Mouse (Mus musculus) ovary, postnatal 36 days (tissue): ENCODE measurements at regions not wholly inside any gene's neighbourhood (a gene's known extent, or its start where the extent isn't known, plus 50 kb on each side); places are given as distances from the start of the nearest gene placed in this dataset.

ENCODE experiments used
- DNase-seq: peaks from one replicate; pipeline ENCODE4 v3.0.0; 2022; ENCODE audit warnings: low spot score, mixed read lengths

DNA sequence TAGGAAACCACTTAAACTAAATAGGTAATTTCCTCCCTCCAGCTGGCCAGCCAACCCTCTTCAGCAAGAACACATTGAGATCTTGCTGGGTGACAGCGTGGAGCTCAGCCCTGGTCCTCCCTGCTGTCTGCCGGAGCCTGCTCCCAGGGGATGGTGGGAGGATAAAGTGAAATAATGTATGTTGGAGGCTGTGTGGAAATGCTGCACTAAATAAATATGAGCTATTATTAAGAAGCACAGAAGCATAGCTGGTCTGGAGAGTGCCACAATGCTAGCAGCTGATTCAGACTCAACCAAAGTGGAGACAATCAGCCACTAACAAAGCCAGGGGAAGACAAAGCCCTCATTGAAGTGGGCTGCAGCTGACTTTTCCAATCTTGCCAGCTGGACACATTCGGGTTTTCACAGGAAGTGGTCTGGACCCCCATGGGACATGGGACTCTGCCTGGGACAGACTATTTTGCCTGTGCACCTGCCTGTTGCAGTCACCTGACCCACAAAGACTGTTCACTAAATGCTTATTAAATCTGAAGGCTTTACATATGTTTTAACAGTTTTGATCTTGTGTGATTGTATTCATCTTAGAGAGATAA lies 248.3 kb downstream of the Emp1 start:
- no peak for DNase-seq

GRCm38 (mm10) chr6:135627928-135628327 lies 265.6 kb downstream of the Emp1 start:
- DNase-seq = no peak

GRCm38 (mm10) chr6:135629236-135629635 lies 266.9 kb downstream of the Emp1 start:
- no peak for DNase-seq

DNA sequence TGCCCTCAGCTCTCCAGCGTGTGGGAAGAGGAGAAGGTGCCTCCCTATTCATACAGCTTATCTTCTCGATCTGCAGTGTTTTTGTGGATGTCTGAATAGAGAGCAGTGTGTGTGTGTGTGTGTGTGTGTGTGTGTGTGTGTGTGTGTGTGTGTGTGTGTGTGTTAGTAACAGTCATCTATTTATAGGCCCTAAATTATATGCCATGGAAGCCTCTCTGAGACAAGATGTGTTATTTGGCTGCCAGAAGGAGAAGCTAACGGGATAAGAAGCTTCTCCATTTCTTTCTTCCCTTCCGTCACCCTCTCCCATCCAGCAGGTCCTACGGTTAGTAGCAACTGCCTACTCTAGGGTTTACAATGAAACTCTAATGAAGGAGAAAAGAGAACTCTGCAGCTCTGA lies 270.3 kb downstream of the Emp1 start:
- DNase-seq = no peak

DNA sequence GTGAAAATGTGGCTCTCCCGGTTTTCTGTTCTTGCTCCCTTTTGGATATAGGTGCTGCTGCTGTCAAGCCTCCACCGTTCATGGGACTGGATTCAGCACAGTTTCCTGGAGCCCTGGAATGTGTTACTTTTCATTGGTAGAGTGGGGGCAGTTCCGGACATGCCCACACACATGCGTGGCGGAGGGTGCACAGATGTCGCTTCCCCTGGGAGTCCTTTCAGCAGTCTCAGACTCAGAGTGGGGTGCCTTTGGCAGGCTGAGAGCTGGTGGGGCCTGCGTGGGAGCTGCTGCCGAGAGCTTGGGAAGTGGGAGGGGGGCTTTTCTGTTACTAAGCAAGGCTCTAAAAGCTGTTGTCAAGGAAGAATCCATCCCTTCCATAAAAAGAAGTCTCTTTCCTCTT lies 274.3 kb downstream of the Emp1 start:
- DNase-seq = no peak

GRCm38 (mm10) chr6:135642711-135643110 lies 280.4 kb downstream of the Emp1 start:
- no peak for DNase-seq

DNA sequence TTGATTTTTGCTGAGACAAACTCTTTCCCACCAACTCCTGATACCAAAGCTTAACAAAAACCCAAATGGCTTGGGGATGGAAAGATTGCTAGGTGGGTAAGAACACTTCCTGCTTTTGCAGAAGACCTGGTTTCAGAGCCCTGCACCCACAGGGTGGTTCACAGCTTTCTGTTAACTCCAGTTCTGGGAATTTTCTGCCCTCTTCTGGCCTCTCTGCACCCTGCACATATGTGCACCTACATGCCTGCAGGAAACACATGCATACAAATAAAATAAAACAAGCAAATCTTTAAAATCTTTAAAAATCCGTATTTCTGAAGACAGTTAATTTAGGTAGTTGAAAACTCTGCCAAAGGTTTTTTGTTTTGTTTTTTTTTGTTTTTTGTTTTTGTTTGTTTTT lies 283.8 kb downstream of the Emp1 start:
- no peak for DNase-seq

DNA sequence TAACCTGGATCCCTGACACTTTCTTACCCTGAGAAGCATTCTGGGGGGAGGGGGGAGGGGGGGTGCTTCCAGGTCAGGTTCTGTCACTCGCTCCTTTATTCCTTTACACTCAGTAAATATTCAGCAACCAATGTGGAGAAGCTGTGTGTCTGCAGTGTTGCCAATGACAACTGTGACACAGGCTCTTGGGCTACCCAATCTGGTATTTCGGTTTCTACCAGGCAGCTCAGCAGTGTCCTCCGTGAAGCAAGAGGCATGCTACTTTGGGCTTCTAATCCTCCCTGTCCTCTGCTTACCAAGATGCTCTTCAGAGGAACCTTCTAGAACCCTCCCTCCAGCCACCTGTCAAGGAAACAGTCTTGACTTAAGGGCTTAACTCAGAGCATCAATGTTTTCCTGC lies 290.7 kb downstream of the Emp1 start:
- no peak for DNase-seq

- no peak for DNase-seq
Observed at GRCm38 (mm10) chr6:135662386-135662785, 300.0 kb downstream of the Emp1 start.

- DNase-seq = no peak
Observed at GRCm38 (mm10) chr6:135662801-135663537, 300.6 kb downstream of the Emp1 start.
